Mouse (Mus musculus): Measurements from ENCODE around the gene Snapc3. TPM values are rescaled to one million over a fixed set of nuclear protein-coding genes. Genes with fewer than 3 reads are reported as not detected.
"Not testable (repeated sequence)": the region's sequence is repeated elsewhere in the genome, so short reads cannot be mapped to it uniquely, and the experiment has no call there.

The Snapc3 gene
- total RNA-seq, 2 experiments from 2014 or later, result 8.3 to 9.2 TPM

DNA sequence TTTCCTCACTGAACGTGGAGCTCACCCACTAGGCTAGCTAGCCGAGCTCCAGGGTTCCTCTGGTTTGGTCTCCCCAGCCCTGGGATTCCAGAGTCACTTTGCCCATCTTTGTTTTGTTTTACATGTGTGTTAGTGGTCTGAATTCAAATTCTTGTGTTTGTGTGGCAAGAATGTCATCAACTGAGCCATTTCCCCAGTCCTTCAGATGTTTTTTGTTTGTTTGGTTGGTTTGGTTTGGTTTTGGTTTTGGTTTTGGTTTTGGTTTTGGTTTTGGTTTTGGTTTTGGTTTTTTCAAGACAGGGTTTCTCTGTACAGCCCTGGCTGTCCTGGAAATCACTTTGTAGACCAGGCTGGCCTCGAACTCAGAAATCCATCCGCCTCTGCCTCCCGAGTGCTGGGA, 79.5 kb downstream of the Snapc3 start:
- DNase-seq (ENCODE audit: low spot score), result not testable (repeated sequence)

DNA sequence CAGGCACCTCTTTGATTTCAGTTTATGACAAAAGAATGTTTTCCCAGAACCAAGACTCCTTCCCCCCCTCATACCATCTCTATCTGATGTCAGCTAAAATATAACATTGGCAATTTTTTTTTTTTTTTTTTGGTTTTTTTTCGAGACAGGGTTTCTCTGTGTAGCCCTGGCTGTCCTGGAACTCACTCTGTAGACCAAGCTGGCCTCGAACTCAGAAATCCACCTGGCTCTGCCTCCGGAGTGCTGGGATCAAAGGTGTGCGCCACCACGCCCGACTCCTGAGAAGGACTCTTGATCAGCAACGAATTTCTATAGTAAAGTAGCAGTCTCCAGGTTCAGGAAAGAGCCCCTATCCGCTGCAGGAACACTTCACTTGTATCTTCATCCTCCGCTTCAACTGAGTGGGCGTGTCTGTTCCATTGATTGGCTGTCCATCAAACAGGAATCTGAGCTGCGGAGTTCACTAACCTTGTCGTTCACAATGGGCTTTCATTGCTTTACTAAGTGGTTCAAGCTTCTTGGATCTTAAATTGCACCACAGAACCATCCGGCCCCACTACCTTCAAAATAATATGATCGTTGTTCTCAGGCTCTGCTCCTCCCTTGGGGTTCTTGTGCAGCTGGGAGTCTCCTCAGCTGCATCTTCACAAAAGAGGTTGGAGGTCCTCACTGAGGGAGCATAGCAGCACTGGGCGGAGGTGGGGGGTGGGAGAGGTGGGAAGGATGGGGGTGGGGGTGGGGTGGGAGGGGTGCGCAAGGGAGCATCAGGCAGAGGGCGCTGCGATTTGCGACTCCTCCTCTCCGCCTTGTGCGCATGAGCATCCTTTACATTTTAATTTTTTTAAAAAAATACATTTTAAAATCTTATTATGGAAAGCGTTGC, 82.9 kb downstream of the Snapc3 start:
- DNase-seq (ENCODE audit: low spot score), result no peak

DNA sequence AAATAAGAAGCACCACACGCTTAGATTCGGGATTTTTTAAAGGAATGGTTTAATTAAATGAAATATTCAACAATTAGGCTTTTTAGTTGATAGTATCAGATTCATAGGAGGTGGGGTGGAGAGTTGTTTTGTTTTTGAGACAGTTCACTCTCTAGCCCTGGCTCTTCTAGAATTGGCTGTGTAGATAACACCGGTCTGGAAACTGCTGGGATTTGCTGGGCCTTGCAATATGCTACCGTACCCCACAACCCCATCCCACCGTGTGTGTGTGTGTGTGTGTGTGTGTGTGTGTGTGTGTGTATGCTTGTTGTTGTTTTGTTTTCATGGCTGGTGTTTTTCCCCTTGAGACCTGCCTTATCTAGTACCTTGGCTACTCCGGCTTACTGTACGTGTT, 83.5 kb downstream of the Snapc3 start:
- no peak for DNase-seq (ENCODE audit: low spot score)

DNA sequence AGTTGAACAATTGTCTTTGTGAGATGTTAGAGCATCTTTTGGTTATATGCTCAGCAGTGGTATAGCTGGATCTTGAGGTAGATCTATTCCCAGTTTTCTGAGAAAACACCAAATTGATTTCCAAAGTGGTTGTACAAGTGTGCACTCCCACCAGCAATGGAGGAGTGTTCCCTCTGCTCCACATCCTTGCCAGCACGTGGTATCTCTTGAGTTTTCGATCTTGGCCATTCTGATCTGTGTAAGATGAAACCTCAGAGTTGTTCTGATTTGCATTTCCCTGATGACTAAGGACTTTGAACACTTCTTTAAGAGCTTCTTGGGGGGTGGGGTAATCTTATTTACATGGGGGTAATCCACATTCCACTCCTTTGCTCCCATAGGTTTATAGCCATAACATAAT, 92.1 kb downstream of the Snapc3 start:
- no peak for DNase-seq (ENCODE audit: low spot score)

DNA sequence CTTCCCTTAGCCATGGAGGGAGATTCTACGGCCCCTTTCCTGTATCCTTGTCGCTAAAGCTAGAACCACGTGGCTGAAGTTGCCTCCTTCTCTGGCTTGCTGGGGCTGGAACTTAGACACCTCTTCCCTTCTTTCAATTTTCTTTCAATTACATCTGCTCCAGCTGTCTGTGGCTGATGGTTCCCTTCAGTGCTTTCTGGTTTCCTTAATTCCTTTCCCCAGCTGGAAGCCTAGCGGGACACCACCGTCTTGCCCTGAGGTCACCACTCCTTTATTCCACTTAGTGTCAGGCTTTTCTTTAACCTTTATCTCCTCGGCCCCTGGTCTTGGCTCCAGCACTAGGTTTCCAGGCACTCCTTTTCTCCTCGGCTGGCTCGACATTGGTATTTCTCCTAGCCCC, 93.6 kb downstream of the Snapc3 start:
- DNase-seq (ENCODE audit: low spot score), result no peak

DNA sequence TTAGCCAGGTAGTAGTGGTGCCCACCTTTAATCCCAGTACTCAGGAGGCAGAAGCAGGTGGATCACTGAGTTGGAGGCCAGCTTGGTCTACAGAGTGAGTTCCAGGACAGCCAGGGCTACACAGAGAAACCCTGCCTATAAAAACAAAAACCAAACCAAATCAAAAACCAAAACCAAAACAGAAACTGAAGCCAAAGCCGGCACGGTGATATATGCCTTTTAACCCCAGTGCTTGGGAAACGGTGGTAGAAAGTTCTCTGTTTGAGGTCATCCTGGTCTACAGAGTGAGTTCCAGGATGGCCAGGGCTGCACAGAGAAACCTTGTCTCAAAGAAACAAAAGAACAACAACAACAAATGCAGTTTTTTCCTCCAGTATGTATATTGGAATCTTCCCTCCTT, 94.7 kb downstream of the Snapc3 start:
- DNase-seq (ENCODE audit: low spot score), result no peak

DNA sequence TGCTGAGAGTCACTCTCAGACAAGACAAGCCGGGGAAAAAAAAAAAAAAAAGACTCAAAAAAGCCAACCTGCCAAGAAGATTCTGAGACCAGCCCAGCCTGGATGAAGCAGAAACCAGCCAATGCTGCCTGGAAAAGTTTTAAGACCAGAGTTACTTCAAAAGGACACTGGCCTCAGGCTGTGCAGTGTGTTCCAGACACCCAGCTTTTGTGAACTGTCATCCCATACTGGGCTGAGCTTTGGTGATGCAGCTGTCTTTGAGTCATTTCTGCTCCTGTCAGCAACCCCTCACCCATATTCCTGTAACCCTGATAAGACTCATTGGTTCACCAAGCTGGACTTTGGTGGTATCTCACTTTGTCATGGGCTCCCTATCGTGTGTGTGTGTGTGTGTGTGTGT, 95.1 kb downstream of the Snapc3 start:
- DNase-seq (ENCODE audit: low spot score), result no peak

DNA sequence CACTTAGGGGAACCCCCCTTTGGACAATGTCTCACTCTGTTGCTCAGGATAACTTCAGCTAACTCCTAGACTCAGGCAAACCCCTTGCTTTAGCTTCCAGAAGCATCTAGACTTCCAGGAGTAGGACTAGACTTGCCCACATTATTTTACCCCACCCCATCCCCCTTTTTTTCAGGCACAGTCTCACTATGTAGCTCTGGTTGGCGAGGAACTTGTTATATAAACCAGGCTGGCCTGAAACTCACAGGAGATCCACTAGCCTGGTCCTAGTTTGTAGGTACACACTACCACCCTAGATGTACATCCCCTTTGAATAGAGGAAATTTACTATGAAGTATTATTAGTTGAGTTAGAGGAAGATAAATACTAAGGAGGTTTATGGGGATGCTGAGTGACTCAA, 96.7 kb downstream of the Snapc3 start:
- no peak for DNase-seq (ENCODE audit: low spot score)

DNA sequence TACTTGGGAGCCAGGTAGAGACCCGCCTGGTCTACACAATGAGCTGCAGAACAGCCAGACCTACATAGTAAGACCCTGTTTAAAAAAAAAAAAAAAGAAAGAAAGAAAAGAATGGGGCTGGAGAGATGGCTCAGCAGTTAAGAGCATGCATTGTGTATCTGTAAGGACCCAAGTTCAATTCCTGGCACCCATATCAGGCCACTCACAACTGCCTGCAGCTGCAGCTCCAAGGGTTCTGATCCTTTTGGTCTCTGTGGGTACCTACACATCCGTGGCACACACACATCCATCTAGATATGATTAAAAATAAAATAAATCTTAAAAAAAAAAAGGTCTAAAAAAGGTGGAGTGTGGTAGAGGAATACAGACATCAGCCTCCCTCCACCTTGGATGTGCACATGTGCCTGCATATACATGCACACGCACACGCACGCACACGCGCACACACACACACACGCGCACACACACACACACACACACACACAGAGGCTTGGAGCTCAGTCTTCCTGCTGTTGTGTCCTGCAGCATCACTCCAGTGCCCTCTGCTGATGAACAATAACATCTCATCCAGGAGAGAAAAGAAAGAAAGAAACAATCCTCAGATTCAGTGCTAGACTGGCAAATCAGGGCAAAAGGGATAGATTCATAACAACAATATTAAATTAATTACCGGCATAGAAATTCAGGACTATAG, 97.6 kb downstream of the Snapc3 start:
- DNase-seq (ENCODE audit: low spot score), result no peak

DNA sequence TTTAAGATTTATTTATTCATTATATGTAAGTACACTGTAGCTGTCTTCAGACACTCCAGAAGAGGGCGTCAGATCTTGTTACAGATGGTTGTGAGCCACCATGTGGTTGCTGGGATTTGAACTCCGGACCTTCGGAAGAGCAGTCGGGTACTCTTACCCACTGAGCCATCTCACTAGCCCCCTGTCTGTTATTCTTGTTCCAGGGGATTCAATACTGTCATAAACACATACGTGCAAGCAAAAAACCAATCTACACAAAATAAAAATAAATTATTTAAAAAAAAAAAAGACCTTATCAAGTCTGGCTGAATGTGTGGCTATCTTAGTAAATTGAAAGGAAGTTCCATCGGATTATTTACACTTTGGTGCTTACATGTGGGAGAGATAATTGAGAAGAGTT, 98.6 kb downstream of the Snapc3 start:
- not testable (repeated sequence) for DNase-seq (ENCODE audit: low spot score)

Other genes starting within 250 kb of the Snapc3 start
- gene Ttc39b, start 93.5 kb upstream of the Snapc3 start, total RNA-seq (2021), result 1 to 10 TPM; 5.0 to 6.0 TPM
- gene Psip1, start 68.7 kb downstream of the Snapc3 start, total RNA-seq (2021), result 10 to 100 TPM; 15.8 to 17.2 TPM
- under 1 TPM; 0.52 to 0.94 TPM for gene Ccdc171, start 107.8 kb downstream of the Snapc3 start, total RNA-seq (2021)